Mouse (Mus musculus) naive thymus-derived CD4-positive, alpha-beta T cell, adult 2 months (primary cell): ENCODE data around the gene Gm11733.

ENCODE experiments used
- DNase-seq: peaks from one replicate; pipeline ENCODE4 v3.0.0-alpha.2; 2011; ENCODE audit warnings: low read depth

The Gm11733 gene

DNA sequence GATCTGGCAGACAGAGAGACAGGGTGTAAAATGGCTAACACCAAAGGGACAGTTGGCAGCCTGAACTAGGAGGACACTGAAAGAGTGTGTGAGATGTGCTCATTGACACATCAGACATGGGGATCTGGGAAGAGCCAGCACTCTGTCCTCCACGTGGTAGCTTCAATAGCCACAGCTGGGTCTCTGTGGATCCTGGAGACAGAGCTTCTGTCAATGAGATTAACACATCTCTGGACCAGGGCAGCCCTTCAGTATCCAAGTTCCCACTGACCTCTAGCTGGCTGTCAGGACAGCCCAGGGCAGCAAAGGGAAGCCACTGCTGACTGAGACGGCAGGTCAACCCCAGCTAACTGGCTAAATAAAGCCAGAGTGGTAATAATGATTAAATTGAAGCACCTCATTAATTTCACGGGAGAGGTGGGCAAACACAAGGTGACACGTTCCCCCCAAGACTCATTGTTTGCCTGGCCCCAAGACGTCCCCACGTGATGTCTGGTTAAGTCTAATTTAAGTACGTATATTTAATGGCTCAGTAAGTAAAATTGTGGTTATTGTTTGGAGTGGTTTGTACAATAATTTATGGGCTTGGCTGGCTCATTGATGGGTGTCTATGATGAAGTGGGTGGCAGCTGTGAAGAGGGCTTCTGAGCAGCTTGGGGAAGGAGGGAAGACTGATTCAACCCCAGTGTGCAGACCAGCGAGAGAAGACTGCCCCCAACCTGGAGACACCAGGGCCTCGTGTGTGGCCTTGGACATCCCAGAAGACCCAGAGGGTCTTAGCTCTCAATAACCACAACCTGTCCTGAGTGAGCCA, 51.5 kb downstream of the Gm11733 start:
- no peak for DNase-seq

DNA sequence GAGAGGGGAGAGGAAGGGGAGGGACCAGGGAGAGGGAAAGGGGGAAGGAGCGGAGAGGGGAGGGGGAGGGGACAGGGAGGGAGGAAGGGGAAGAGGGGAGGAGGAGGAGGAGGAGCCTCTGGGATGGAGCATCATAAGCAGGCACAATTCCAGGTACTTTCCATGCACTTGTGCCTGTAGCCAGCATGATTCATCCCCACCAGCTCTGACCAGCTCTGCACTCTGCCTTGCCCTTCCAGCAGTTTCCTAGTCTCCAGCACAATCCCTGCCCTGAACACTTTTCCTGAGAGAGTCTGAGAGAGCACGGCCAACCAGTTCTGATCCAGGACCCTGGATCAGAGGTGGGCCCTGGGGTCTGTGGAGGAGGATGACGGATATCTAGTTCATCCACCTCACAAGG, 52.4 kb downstream of the Gm11733 start:
- DNase-seq = no peak
